Mouse (Mus musculus) MEL (cell line): ENCODE data around the gene Casc4.

Source experiments
- CTCF ChIP-seq, 3 experiments: IDR thresholded peaks in 2 of 3; conservative IDR thresholded peaks in 1 of 3; 2 replicates each; pipeline ENCODE4 v1.5.1; 2011 to 2012; ENCODE audit warnings: low read length in 3 of 3, low read depth in 2 of 3, mild to moderate bottlenecking in 2 of 3, improper control_type of control experiment in 1 of 3, inconsistent platforms in 1 of 3, mixed read lengths in 1 of 3, moderate library complexity in 1 of 3; ENCODE audit not compliant: control insufficient read depth in 1 of 3, insufficient read depth in 1 of 3, poor library complexity in 1 of 3, severe bottlenecking in 1 of 3
- ELF1 ChIP-seq: IDR thresholded peaks from 2 replicates; pipeline ENCODE4 v1.6.1; 2014; ENCODE audit warnings: low read depth, mild to moderate bottlenecking, inconsistent platforms, low read length, improper control_type of control experiment, moderate library complexity
- EP300 ChIP-seq, 2 experiments: IDR thresholded peaks; 2 replicates each; pipeline ENCODE4 v1.6.1; 2011; ENCODE audit warnings: improper control_type of control experiment in 2 of 2, low read length in 2 of 2, low read depth in 1 of 2, mild to moderate bottlenecking in 1 of 2
- HCFC1 ChIP-seq: IDR thresholded peaks from 2 replicates; pipeline ENCODE4 v1.6.1; 2012; ENCODE audit warnings: low read depth, mild to moderate bottlenecking, inconsistent platforms, low read length, improper control_type of control experiment, moderate library complexity
- MAFK ChIP-seq: IDR thresholded peaks from 2 replicates; pipeline ENCODE4 v1.6.1; 2011; ENCODE audit warnings: low read depth, mild to moderate bottlenecking, low read length, improper control_type of control experiment, borderline replicate concordance
- MAX ChIP-seq: IDR thresholded peaks from 2 replicates; pipeline ENCODE4 v1.6.1; 2011; ENCODE audit warnings: low read length, improper control_type of control experiment
- MYC ChIP-seq: IDR thresholded peaks from 2 replicates; pipeline ENCODE4 v1.6.1; 2011; ENCODE audit warnings: low read depth, mild to moderate bottlenecking, low read length, improper control_type of control experiment, moderate library complexity
- POLR2A ChIP-seq, 2 experiments: IDR thresholded peaks; 2 replicates each; pipeline ENCODE4 v1.6.1; 2011 to 2012; ENCODE audit warnings: low read length in 2 of 2, mild to moderate bottlenecking in 2 of 2, control low read depth in 1 of 2, improper control_type of control experiment in 1 of 2, low read depth in 1 of 2, moderate library complexity in 1 of 2; ENCODE audit not compliant: control insufficient read depth in 1 of 2, insufficient read depth in 1 of 2, poor library complexity in 1 of 2
- SIN3A ChIP-seq: IDR thresholded peaks from 2 replicates; pipeline ENCODE4 v1.6.1; 2012; ENCODE audit warnings: low read length, improper control_type of control experiment, inconsistent platforms
- TAL1 ChIP-seq: IDR thresholded peaks from 2 replicates; pipeline ENCODE4 v1.6.1; 2012; ENCODE audit warnings: mild to moderate bottlenecking, inconsistent platforms, low read length, moderate library complexity, mixed read lengths
- USF2 ChIP-seq, 2 experiments: IDR thresholded peaks; 2 replicates each; pipeline ENCODE4 v1.6.1; 2011 to 2012; ENCODE audit warnings: improper control_type of control experiment in 2 of 2, low read length in 2 of 2, borderline replicate concordance in 1 of 2, inconsistent platforms in 1 of 2, low read depth in 1 of 2, mild to moderate bottlenecking in 1 of 2; ENCODE audit not compliant: insufficient read depth in 1 of 2
- ZNF384 ChIP-seq: IDR thresholded peaks from 2 replicates; pipeline ENCODE4 v1.6.1; 2012; ENCODE audit warnings: low read depth, mild to moderate bottlenecking, inconsistent platforms, low read length, improper control_type of control experiment

DNA sequence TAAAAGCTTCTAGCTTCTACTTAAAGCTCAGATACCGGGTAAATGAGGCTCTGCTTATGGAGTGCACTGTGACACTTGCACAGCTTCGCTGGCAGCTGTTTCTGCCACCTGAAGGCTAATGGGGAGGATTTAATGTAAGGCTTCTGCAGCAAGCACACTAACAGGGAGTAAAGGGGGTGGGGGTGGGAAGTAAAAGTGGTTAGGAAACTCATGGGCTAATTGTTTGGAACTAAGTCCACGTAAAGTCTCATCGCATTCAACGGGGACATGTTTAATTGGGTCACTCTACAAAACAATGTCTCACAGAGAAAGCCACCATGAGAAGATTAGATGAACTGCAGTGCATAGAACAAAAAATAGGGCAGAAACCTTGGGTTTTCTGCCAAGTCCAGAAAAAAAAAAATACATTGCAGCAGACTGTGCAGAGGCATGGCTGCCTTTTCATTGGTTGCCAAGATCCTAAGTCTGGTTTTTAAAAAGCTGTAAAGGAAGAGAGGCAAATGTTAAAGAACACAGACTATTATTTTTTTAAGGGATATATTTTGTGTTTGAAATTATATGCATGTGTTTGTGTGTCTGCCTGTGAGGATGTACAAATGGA is 7.3 kb upstream of the Casc4 start:
- TF ChIP-seq ZNF384 (no peak), MAX (no peak), ELF1 (no peak), TAL1 (no peak), MAFK (no peak), POLR2A (IDR thresholded peaks at IDR 0.05; ENCODE audit: control insufficient read depth in 1 of 2, insufficient read depth in 1 of 2, low read depth in 1 of 2, low read length in 2 of 2, poor library complexity in 1 of 2) (no peak), EP300 (IDR thresholded peaks at IDR 0.05; ENCODE audit: low read depth in 1 of 2, low read length in 2 of 2) (no peak), HCFC1 (no peak), CTCF (IDR thresholded peaks at IDR 0.05 in 2 of 3, conservative IDR thresholded peaks at IDR 0.05 in 1 of 3; ENCODE audit: control insufficient read depth in 1 of 3, insufficient read depth in 1 of 3, low read depth in 2 of 3, low read length in 3 of 3, poor library complexity in 1 of 3, severe bottlenecking in 1 of 3) (no peak), MYC (no peak), SIN3A (no peak), USF2 (IDR thresholded peaks at IDR 0.05; ENCODE audit: borderline replicate concordance in 1 of 2, insufficient read depth in 1 of 2, low read depth in 1 of 2, low read length in 2 of 2) (no peak)
